Mouse (Mus musculus): ENCODE results near the gene Arf1. TPM values are rescaled to one million over a fixed set of nuclear protein-coding genes. Genes with fewer than 3 reads are reported as not detected.

Arf1 gene
- 330 TPM for polyA plus RNA-seq (2014; fragmentation: Illumina TruSeq; extraction: RNeasy Lipid Tissue Mini Kit (QIAGEN cat#74804); ENCODE audit: insufficient read depth, low read depth, low replicate concordance)

GRCm38 (mm10) chr11:59228122-59228953 lies at the start of gene Arf1:
Gene Arf1, minus strand, starts transcription at chr11:59228270.

GRCm38 (mm10) chr11:59208153-59208831 lies 19.8 kb downstream of the Arf1 start, which contains the start of gene 2310033P09Rik:
Gene 2310033P09Rik, plus strand, starts transcription at chr11:59208321.

GRCm38 (mm10) chr11:59202081-59202995 lies 25.7 kb downstream of the Arf1 start, which contains the start of gene Mrpl55:
Gene Mrpl55, plus strand, starts transcription at chr11:59202486.

GRCm38 (mm10) chr11:59192059-59192386 lies 36.0 kb downstream of the Arf1 start, which contains the start of gene Guk1:
Gene Guk1, minus strand, starts transcription at chr11:59192212.

GRCm38 (mm10) chr11:59182864-59183331 lies 45.2 kb downstream of the Arf1 start, which contains the start of gene Gjc2:
Gene Gjc2, minus strand, starts transcription at chr11:59183213.

GRCm38 (mm10) chr11:59163255-59164236 lies 64.5 kb downstream of the Arf1 start, which contains the start of gene Iba57:
Gene Iba57, minus strand, starts transcription at chr11:59163739.

Other genes with a start within 250 kb of the Arf1 start
- 2.4 TPM for gene Obscn, start 91.9 kb downstream of the Arf1 start, polyA plus RNA-seq (2014; fragmentation: Illumina TruSeq; extraction: RNeasy Lipid Tissue Mini Kit (QIAGEN cat#74804); ENCODE audit: insufficient read depth, low read depth, low replicate concordance)
- 3.3 TPM for gene Iba57, start 64.5 kb downstream of the Arf1 start, polyA plus RNA-seq (2014; fragmentation: Illumina TruSeq; extraction: RNeasy Lipid Tissue Mini Kit (QIAGEN cat#74804); ENCODE audit: insufficient read depth, low read depth, low replicate concordance)
- gene Gjc2, start 45.1 kb downstream of the Arf1 start, polyA plus RNA-seq (2014; fragmentation: Illumina TruSeq; extraction: RNeasy Lipid Tissue Mini Kit (QIAGEN cat#74804); ENCODE audit: insufficient read depth, low read depth, low replicate concordance), result 1.6 TPM
- 119 TPM for gene Guk1, start 36.1 kb downstream of the Arf1 start, polyA plus RNA-seq (2014; fragmentation: Illumina TruSeq; extraction: RNeasy Lipid Tissue Mini Kit (QIAGEN cat#74804); ENCODE audit: insufficient read depth, low read depth, low replicate concordance)
- gene Mrpl55, start 25.8 kb downstream of the Arf1 start, polyA plus RNA-seq (2014; fragmentation: Illumina TruSeq; extraction: RNeasy Lipid Tissue Mini Kit (QIAGEN cat#74804); ENCODE audit: insufficient read depth, low read depth, low replicate concordance), result 39.6 TPM
- gene 2310033P09Rik, start 19.9 kb downstream of the Arf1 start, polyA plus RNA-seq (2014; fragmentation: Illumina TruSeq; extraction: RNeasy Lipid Tissue Mini Kit (QIAGEN cat#74804); ENCODE audit: insufficient read depth, low read depth, low replicate concordance), result 19.0 TPM
- gene Wnt3a, start 62.5 kb upstream of the Arf1 start, polyA plus RNA-seq (2014; fragmentation: Illumina TruSeq; extraction: RNeasy Lipid Tissue Mini Kit (QIAGEN cat#74804); ENCODE audit: insufficient read depth, low read depth, low replicate concordance), result 10.4 TPM
- gene Wnt9a, start 78.7 kb upstream of the Arf1 start, polyA plus RNA-seq (2014; fragmentation: Illumina TruSeq; extraction: RNeasy Lipid Tissue Mini Kit (QIAGEN cat#74804); ENCODE audit: insufficient read depth, low read depth, low replicate concordance), result 3.9 TPM
- not detected for gene Prss38, start 147.4 kb upstream of the Arf1 start, polyA plus RNA-seq (2014; fragmentation: Illumina TruSeq; extraction: RNeasy Lipid Tissue Mini Kit (QIAGEN cat#74804); ENCODE audit: insufficient read depth, low read depth, low replicate concordance)
- gene Jmjd4, start 221.8 kb upstream of the Arf1 start, polyA plus RNA-seq (2014; fragmentation: Illumina TruSeq; extraction: RNeasy Lipid Tissue Mini Kit (QIAGEN cat#74804); ENCODE audit: insufficient read depth, low read depth, low replicate concordance), result 3.5 TPM
- 25.7 TPM for gene Snap47, start 222.9 kb upstream of the Arf1 start, polyA plus RNA-seq (2014; fragmentation: Illumina TruSeq; extraction: RNeasy Lipid Tissue Mini Kit (QIAGEN cat#74804); ENCODE audit: insufficient read depth, low read depth, low replicate concordance)
- 3.1 TPM for gene Zfp867, start 244.2 kb upstream of the Arf1 start, polyA plus RNA-seq (2014; fragmentation: Illumina TruSeq; extraction: RNeasy Lipid Tissue Mini Kit (QIAGEN cat#74804); ENCODE audit: insufficient read depth, low read depth, low replicate concordance)